Mouse (Mus musculus) brain, embryonic 14.5 days (tissue): Measurements from ENCODE around the gene Prr5l.

ENCODE experiments used
- CTCF ChIP-seq: fragments of 200-500 bp; IDR thresholded peaks from 2 replicates; pipeline ENCODE4 v1.5.1; 2012; ENCODE audit warnings: inconsistent platforms, mild to moderate bottlenecking, moderate library complexity, borderline replicate concordance; ENCODE audit not compliant: insufficient read depth, insufficient read length; ENCODE audit errors: extremely low read depth
- POLR2A ChIP-seq: fragments of 200-500 bp; IDR thresholded peaks from 2 replicates; pipeline ENCODE4 v1.6.1; 2012; ENCODE audit warnings: mild to moderate bottlenecking, inconsistent platforms, borderline replicate concordance; ENCODE audit not compliant: poor library complexity, insufficient read depth, insufficient read length, severe bottlenecking; ENCODE audit errors: extremely low read depth

- TF ChIP-seq POLR2A = no peak
- no peak for TF ChIP-seq CTCF
Observed at GRCm38 (mm10) chr2:101810774-101811173, 72.1 kb downstream of the Prr5l start.
